Mouse (Mus musculus) liver, postnatal 0 days (tissue): ENCODE data around the gene Vti1a.

ENCODE experiments used
- CTCF ChIP-seq: sonication (generic); IDR thresholded peaks from 2 replicates; pipeline ENCODE4 v1.5.1; 2016; ENCODE audit warnings: antibody characterized with exemption, low read depth
- EP300 ChIP-seq: IDR thresholded peaks from 2 replicates; pipeline ENCODE4 v1.6.1; 2016; ENCODE audit warnings: antibody characterized with exemption, low read depth, mild to moderate bottlenecking

GRCm38 (mm10) chr19:55615743-55616142 is 299.6 kb downstream of the Vti1a start:
- TF ChIP-seq EP300 (no peak), CTCF (no peak)
